ENCODE assay signal across 9 mouse cellular contexts in genomic region chr6:72401875-72402274, GRCm38 (mm10). TPM values are rescaled to one million over a fixed set of nuclear protein-coding genes. Genes with fewer than 3 reads are reported as not detected.
DNase-seq lines count a peak whose midpoint lies in the region; ATAC-seq and TF ChIP-seq lines count a peak whose summit lies in the region.
"Had no signal": no experiment of that assay in that cellular context is flagged by ENCODE, and none has a peak within 500 bp of the region (broad histone marks: within the 10 kb centered on the region; RNA-seq: fewer than 3 reads in every experiment).

No protein-coding gene starts in this region.

- H3K4me3 ChIP-seq in midbrain, embryonic 10.5 days, result no peak overlapping the region
- no peak overlapping the region for H3K4me3 ChIP-seq in midbrain, embryonic 15.5 days
- H3K4me3 ChIP-seq in bone marrow, adult 2 months (replicated peaks; ENCODE audit: control insufficient read depth, low read depth, low read length), result no peak overlapping the region
- H3K4me3 ChIP-seq in intestine, embryonic 15.5 days (replicated peaks), result no peak overlapping the region
- no peak overlapping the region for H3K4me3 ChIP-seq in liver, adult 2 months (ENCODE audit: insufficient read depth, low read depth, low read length)
- H3K4me3 ChIP-seq: erythroblast, embryonic 14.5 days had no signal

- H3K4me1 ChIP-seq in midbrain, embryonic 10.5 days, result peaks cover 3% of the 10 kb centered on the region; the same call in 1 of the 2 replicates
- no peaks in the 10 kb centered on the region for H3K4me1 ChIP-seq in midbrain, embryonic 15.5 days
- H3K4me1 ChIP-seq in bone marrow, adult 2 months (ENCODE audit: control insufficient read depth, insufficient read depth, low read length), result no peaks in the 10 kb centered on the region
- H3K4me1 ChIP-seq in intestine, embryonic 15.5 days (replicated peaks), result no peaks in the 10 kb centered on the region
- no peaks in the 10 kb centered on the region for H3K4me1 ChIP-seq in liver, adult 2 months (ENCODE audit: control insufficient read depth, insufficient read depth, low read length)

- WGBS in midbrain, embryonic 10.5 days, result 24% methylated on average over 7 of the region's 7 CpGs
- 26% methylated on average over 7 of the region's 7 CpGs for WGBS in midbrain, embryonic 15.5 days
- 16% methylated on average over 7 of the region's 7 CpGs for WGBS in bone marrow, adult 2 months
- 28% methylated on average over 7 of the region's 7 CpGs for WGBS in intestine, embryonic 15.5 days
- WGBS in liver, adult 2 months, result 10% methylated on average over 7 of the region's 7 CpGs

- H3K27me3 ChIP-seq in midbrain, embryonic 10.5 days (ENCODE audit: low read depth, poor library complexity, severe bottlenecking), result no peaks in the 10 kb centered on the region; the same call in 1 of the 2 replicates
- H3K27me3 ChIP-seq in midbrain, embryonic 15.5 days (replicated peaks), result no peaks in the 10 kb centered on the region
- H3K27me3 ChIP-seq in intestine, embryonic 15.5 days (replicated peaks), result no peaks in the 10 kb centered on the region
- H3K27me3 ChIP-seq in liver, adult 2 months (ENCODE audit: control insufficient read depth, insufficient read depth, low read length), result no peaks in the 10 kb centered on the region

- H3K36me3 ChIP-seq in midbrain, embryonic 10.5 days, result no peaks in the 10 kb centered on the region
- H3K36me3 ChIP-seq in midbrain, embryonic 15.5 days (replicated peaks), result no peaks in the 10 kb centered on the region
- no peaks in the 10 kb centered on the region for H3K36me3 ChIP-seq in intestine, embryonic 15.5 days
- no peaks in the 10 kb centered on the region for H3K36me3 ChIP-seq in liver, adult 2 months (ENCODE audit: control insufficient read depth, insufficient read depth, low read length)

- H3K79me2 ChIP-seq in liver, adult 2 months (ENCODE audit: control insufficient read depth, insufficient read depth, low read length), result no peaks in the 10 kb centered on the region

- TF ChIP-seq POLR2A in bone marrow, adult 2 months (IDR thresholded peaks at IDR 0.05; ENCODE audit: borderline replicate concordance, control insufficient read depth, low read depth, low read length), result no peak
- no peak for TF ChIP-seq POLR2A in liver, adult 2 months (IDR thresholded peaks at IDR 0.05; ENCODE audit: extremely low read depth, insufficient read depth, low read length)

- DNase-seq in midbrain, embryonic 10.5 days (ENCODE audit: low spot score), result peak; percentile 68
- peak; percentile 40 for DNase-seq in fibroblast of lung, adult 2 months (ENCODE audit: low read depth)
- peak; percentile 94 for DNase-seq in liver, adult 2 months (ENCODE audit: extremely low read depth, low read depth, low spot score)
- peak; percentile 56 for DNase-seq in ovary, postnatal 10 days (ENCODE audit: low spot score)
- peak; percentile 73 for DNase-seq in thymus, postnatal 0 days (ENCODE audit: low spot score)

- H3K9ac ChIP-seq in midbrain, embryonic 15.5 days, result no peak overlapping the region
- no peak overlapping the region for H3K9ac ChIP-seq in intestine, embryonic 15.5 days
- H3K9ac ChIP-seq in liver, adult 2 months (ENCODE audit: low read depth, low read length), result no peak overlapping the region

- H3K27ac ChIP-seq in midbrain, embryonic 10.5 days (replicated peaks), result no peak overlapping the region
- H3K27ac ChIP-seq in midbrain, embryonic 15.5 days, result no peak overlapping the region
- no peak overlapping the region for H3K27ac ChIP-seq in bone marrow, adult 2 months (ENCODE audit: control insufficient read depth, insufficient read depth, low read depth, low read length, poor library complexity)
- no peak overlapping the region for H3K27ac ChIP-seq in intestine, embryonic 15.5 days
- no peak overlapping the region for H3K27ac ChIP-seq in liver, adult 2 months (replicated peaks; ENCODE audit: insufficient read depth, low read depth, low read length)

- H3K9me3 ChIP-seq in midbrain, embryonic 10.5 days (replicated peaks), result no peaks in the 10 kb centered on the region
- H3K9me3 ChIP-seq in midbrain, embryonic 15.5 days, result no peaks in the 10 kb centered on the region
- no peaks in the 10 kb centered on the region for H3K9me3 ChIP-seq in intestine, embryonic 15.5 days

- peak; percentile 86 for TF ChIP-seq CTCF in bone marrow, adult 2 months (IDR thresholded peaks at IDR 0.05; ENCODE audit: control insufficient read depth, insufficient read depth, low read length)
- peak; percentile 76 for TF ChIP-seq CTCF in liver, adult 2 months (IDR thresholded peaks at IDR 0.05; ENCODE audit: low read depth, low read length)

- no peak for ATAC-seq in midbrain, embryonic 15.5 days (replicated peaks)
- ATAC-seq in intestine, embryonic 15.5 days, result peak; percentile 64; the same call in 1 of the 2 replicates

- no peak overlapping the region for H3K4me2 ChIP-seq in midbrain, embryonic 15.5 days
- no peak overlapping the region for H3K4me2 ChIP-seq in intestine, embryonic 15.5 days (replicated peaks)

RNA-seq across cellular contexts. Expression of gene Vamp8, which starts 11.4 kb away (rescaled TPM):
- polyA plus RNA-seq in midbrain, embryonic 10.5 days (2016; fragmentation: Nextera tagmentation; extraction: Ambion mirVana), result 35.7 and 35.8 TPM in 2 replicates
- 22.2 and 28.1 TPM in 2 replicates for polyA plus RNA-seq in midbrain, embryonic 15.5 days (2015; fragmentation: Nextera tagmentation; extraction: Ambion mirVana)
- polyA plus RNA-seq in bone marrow, adult 2 months (2011; ENCODE audit: insufficient read depth, insufficient read length, low replicate concordance, missing spikeins), result 483 and 542 TPM in 2 replicates
- 193 and 229 TPM in 2 replicates for polyA plus RNA-seq in intestine, embryonic 15.5 days (2015; fragmentation: Nextera tagmentation; extraction: Ambion mirVana)
- total RNA-seq in liver, adult 2 months (2014; rRNA removed), result 193 and 238 TPM in 2 replicates
- polyA plus RNA-seq in liver, adult 2 months (2012; rRNA removed), result 219 and 220 TPM in 2 replicates
- polyA plus RNA-seq in thymus, postnatal 0 days (2015; fragmentation: Nextera tagmentation; extraction: Ambion mirVana), result 160 and 167 TPM in 2 replicates

RNA-seq across cellular contexts. Expression of gene Ggcx, which starts 12.2 kb away (rescaled TPM):
- polyA plus RNA-seq in midbrain, embryonic 10.5 days (2016; fragmentation: Nextera tagmentation; extraction: Ambion mirVana), result 15.3 and 21.5 TPM in 2 replicates
- 16.9 and 19.0 TPM in 2 replicates for polyA plus RNA-seq in midbrain, embryonic 15.5 days (2015; fragmentation: Nextera tagmentation; extraction: Ambion mirVana)
- 2.6 and 8.1 TPM in 2 replicates for polyA plus RNA-seq in bone marrow, adult 2 months (2011; ENCODE audit: insufficient read depth, insufficient read length, low replicate concordance, missing spikeins)
- polyA plus RNA-seq in intestine, embryonic 15.5 days (2015; fragmentation: Nextera tagmentation; extraction: Ambion mirVana), result 23.8 and 23.9 TPM in 2 replicates
- 71.0 and 80.9 TPM in 2 replicates for total RNA-seq in liver, adult 2 months (2014; rRNA removed)
- 62.4 and 67.3 TPM in 2 replicates for polyA plus RNA-seq in liver, adult 2 months (2012; rRNA removed)
- 7.0 and 7.3 TPM in 2 replicates for polyA plus RNA-seq in thymus, postnatal 0 days (2015; fragmentation: Nextera tagmentation; extraction: Ambion mirVana)

RNA-seq across cellular contexts. Expression of gene Vamp5, which starts 21.6 kb away (rescaled TPM):
- 12.0 and 12.9 TPM in 2 replicates for polyA plus RNA-seq in midbrain, embryonic 10.5 days (2016; fragmentation: Nextera tagmentation; extraction: Ambion mirVana)
- 20.2 and 24.2 TPM in 2 replicates for polyA plus RNA-seq in midbrain, embryonic 15.5 days (2015; fragmentation: Nextera tagmentation; extraction: Ambion mirVana)
- polyA plus RNA-seq in bone marrow, adult 2 months (2011; ENCODE audit: insufficient read depth, insufficient read length, low replicate concordance, missing spikeins), result 80.8 and 96.2 TPM in 2 replicates
- 19.2 and 19.4 TPM in 2 replicates for polyA plus RNA-seq in intestine, embryonic 15.5 days (2015; fragmentation: Nextera tagmentation; extraction: Ambion mirVana)
- total RNA-seq in liver, adult 2 months (2014; rRNA removed), result 18.9 and 20.5 TPM in 2 replicates
- polyA plus RNA-seq in liver, adult 2 months (2012; rRNA removed), result 18.3 and 18.5 TPM in 2 replicates
- polyA plus RNA-seq in thymus, postnatal 0 days (2015; fragmentation: Nextera tagmentation; extraction: Ambion mirVana), result 24.7 and 29.0 TPM in 2 replicates

RNA-seq across cellular contexts. Expression of gene Rnf181, which starts 35.1 kb away (rescaled TPM):
- 106 and 111 TPM in 2 replicates for polyA plus RNA-seq in midbrain, embryonic 10.5 days (2016; fragmentation: Nextera tagmentation; extraction: Ambion mirVana)
- polyA plus RNA-seq in midbrain, embryonic 15.5 days (2015; fragmentation: Nextera tagmentation; extraction: Ambion mirVana), result 137 and 141 TPM in 2 replicates
- 62.6 and 104 TPM in 2 replicates for polyA plus RNA-seq in bone marrow, adult 2 months (2011; ENCODE audit: insufficient read depth, insufficient read length, low replicate concordance, missing spikeins)
- polyA plus RNA-seq in intestine, embryonic 15.5 days (2015; fragmentation: Nextera tagmentation; extraction: Ambion mirVana), result 122 and 133 TPM in 2 replicates
- total RNA-seq in liver, adult 2 months (2014; rRNA removed), result 58.1 and 62.6 TPM in 2 replicates
- polyA plus RNA-seq in liver, adult 2 months (2012; rRNA removed), result 66.4 and 75.2 TPM in 2 replicates
- polyA plus RNA-seq in thymus, postnatal 0 days (2015; fragmentation: Nextera tagmentation; extraction: Ambion mirVana), result 135 and 138 TPM in 2 replicates

RNA-seq across cellular contexts. Expression of gene Mat2a, which starts 37.5 kb away (rescaled TPM):
- polyA plus RNA-seq in midbrain, embryonic 10.5 days (2016; fragmentation: Nextera tagmentation; extraction: Ambion mirVana), result 431 and 439 TPM in 2 replicates
- 354 and 380 TPM in 2 replicates for polyA plus RNA-seq in midbrain, embryonic 15.5 days (2015; fragmentation: Nextera tagmentation; extraction: Ambion mirVana)
- 69.9 and 85.8 TPM in 2 replicates for polyA plus RNA-seq in bone marrow, adult 2 months (2011; ENCODE audit: insufficient read depth, insufficient read length, low replicate concordance, missing spikeins)
- polyA plus RNA-seq in intestine, embryonic 15.5 days (2015; fragmentation: Nextera tagmentation; extraction: Ambion mirVana), result 290 and 308 TPM in 2 replicates
- total RNA-seq in liver, adult 2 months (2014; rRNA removed), result 54.0 and 59.7 TPM in 2 replicates
- polyA plus RNA-seq in liver, adult 2 months (2012; rRNA removed), result 19.8 and 31.1 TPM in 2 replicates
- polyA plus RNA-seq in thymus, postnatal 0 days (2015; fragmentation: Nextera tagmentation; extraction: Ambion mirVana), result 356 and 359 TPM in 2 replicates

Comparison
In these comparisons a context has a peak if more than half of its experiments do, and no peak if none do; other contexts are left out.
1. DNase-seq: peak in every context shown above with its lines; median percentile 94 in liver, adult 2 months; 73 in thymus, postnatal 0 days; 68 in midbrain, embryonic 10.5 days; 56 in ovary, postnatal 10 days; 40 in fibroblast of lung, adult 2 months.